ENCODE assay signal across 24 mouse cellular contexts in the genomic region with DNA sequence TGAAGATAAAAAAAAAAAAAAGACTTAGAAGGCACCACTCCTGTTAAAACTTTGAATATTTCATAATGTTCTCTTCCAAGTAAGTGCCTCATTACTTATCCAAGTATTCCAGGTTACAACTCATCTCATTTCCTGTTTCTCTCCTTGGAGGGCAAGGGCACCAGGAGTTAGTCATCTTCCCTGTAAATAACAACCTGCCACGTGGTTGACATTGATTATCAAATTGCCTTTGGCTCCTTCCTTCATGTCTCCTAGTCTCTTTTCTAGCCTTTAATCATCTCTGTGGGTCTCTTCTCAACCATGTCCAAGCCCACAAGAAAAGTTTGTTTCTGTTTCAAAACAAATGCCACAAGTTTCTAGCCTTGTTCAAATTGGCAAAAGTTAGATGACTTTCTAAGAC.
"Had no signal": no experiment of that assay in that cellular context is flagged by ENCODE, and none has a peak within 500 bp of the region (broad histone marks: within the 10 kb centered on the region; RNA-seq: fewer than 3 reads in every experiment).

No protein-coding gene starts in this region.

- H3K4me3 ChIP-seq: heart, adult 2 months; heart, embryonic 13.5 days; heart, embryonic 15.5 days; hindbrain, embryonic 10.5 days; hindbrain, embryonic 12.5 days; intestine, embryonic 15.5 days; layer of hippocampus, adult 2 months; left cerebral cortex, adult 2 months; limb, embryonic 10.5 days; limb, embryonic 12.5 days; liver, embryonic 13.5 days; liver, embryonic 15.5 days had no signal

- DNase-seq: gastrocnemius, postnatal 14 days; heart, adult 2 months; heart, postnatal 14 days; heart, postnatal 4 days; kidney, adult 18-20 months; kidney, adult 8-10 months; kidney, postnatal 10 days; kidney, postnatal 25 days; kidney, postnatal 4 days; liver; liver, embryonic 13.5 days had no signal

- H3K27me3 ChIP-seq: heart, embryonic 13.5 days; heart, embryonic 15.5 days; hindbrain, embryonic 12.5 days; intestine, embryonic 15.5 days; limb, embryonic 12.5 days; liver, embryonic 13.5 days; liver, embryonic 15.5 days had no signal

- H3K36me3 ChIP-seq: heart, embryonic 13.5 days; heart, embryonic 15.5 days; hindbrain, embryonic 10.5 days; hindbrain, embryonic 12.5 days; intestine, embryonic 15.5 days; limb, embryonic 10.5 days; limb, embryonic 12.5 days; liver, embryonic 13.5 days; liver, embryonic 15.5 days had no signal

- H3K4me2 ChIP-seq: heart, embryonic 11.5 days; heart, embryonic 13.5 days; heart, embryonic 15.5 days; hindbrain, embryonic 12.5 days; hindbrain, embryonic 14.5 days; intestine, embryonic 15.5 days; limb, embryonic 12.5 days; liver, embryonic 11.5 days; liver, embryonic 13.5 days; liver, embryonic 15.5 days had no signal
